Mouse (Mus musculus) spleen, adult 12 weeks (tissue): Measurements from ENCODE around the gene Saa2.

ENCODE experiments used
- DNase-seq: peaks from one replicate; pipeline ENCODE4 v3.0.0; 2022; ENCODE audit warnings: low spot score

Saa2 gene

GRCm38 (mm10) chr7:46762601-46763000, 11.0 kb downstream of the Saa2 start:
- DNase-seq = no peak

GRCm38 (mm10) chr7:46764672-46765071, 13.1 kb downstream of the Saa2 start:
- DNase-seq = no peak

- DNase-seq = no peak
Observed at GRCm38 (mm10) chr7:46767371-46767770, 15.8 kb downstream of the Saa2 start.

GRCm38 (mm10) chr7:46768451-46768850, 16.9 kb downstream of the Saa2 start:
- no peak for DNase-seq

GRCm38 (mm10) chr7:46770706-46771105, 19.1 kb downstream of the Saa2 start:
- DNase-seq = peak; percentile 8

GRCm38 (mm10) chr7:46789177-46789849, 37.7 kb downstream of the Saa2 start:
- no peak for DNase-seq

GRCm38 (mm10) chr7:46793871-46794270, 42.3 kb downstream of the Saa2 start:
- no peak for DNase-seq

GRCm38 (mm10) chr7:46795287-46796205, 44.0 kb downstream of the Saa2 start, which contains the start of the genes Hps5 and Gtf2h1:
Hps5 (minus strand) TSS chr7:46796064.
Gtf2h1 (plus strand) TSS chr7:46796103.
- DNase-seq = peak; percentile 98

- no peak for DNase-seq
Observed at GRCm38 (mm10) chr7:46796206-46796679, 44.7 kb downstream of the Saa2 start.

GRCm38 (mm10) chr7:46796779-46797178, 45.2 kb downstream of the Saa2 start:
- DNase-seq = no peak
